Mouse (Mus musculus): ENCODE measurements around the gene Spaca4. TPM values are rescaled to one million over a fixed set of nuclear protein-coding genes. Genes with fewer than 3 reads are reported as not detected.

The Spaca4 gene
- polyA plus RNA-seq, 1 experiment = not detected

- H3K27ac ChIP-seq (ENCODE audit: control insufficient read depth, insufficient read depth, low read length) = no peak overlapping the region
- no peak for DNase-seq
- WGBS = 37% methylated on average over 5 of the region's 5 CpGs
- H3K27me3 ChIP-seq (ENCODE audit: control insufficient read depth, insufficient read depth, low read length) = no peaks in the 10 kb centered on the region
- TF ChIP-seq POLR2A (IDR thresholded peaks at IDR 0.05; ENCODE audit: control insufficient read depth, extremely low read depth, insufficient read depth, low read length, poor library complexity) = no peak
- TF ChIP-seq CTCF (IDR thresholded peaks at IDR 0.05; ENCODE audit: borderline replicate concordance, control insufficient read depth, extremely low read depth, insufficient read depth, low read length, poor library complexity) = no peak
- no peaks in the 10 kb centered on the region for H3K36me3 ChIP-seq (ENCODE audit: control insufficient read depth, insufficient read depth, low read length)
- H3K4me1 ChIP-seq (replicated peaks; ENCODE audit: control insufficient read depth, insufficient read depth, low read length) = peaks cover 15% of the 10 kb centered on the region
- no peak overlapping the region for H3K4me3 ChIP-seq (ENCODE audit: control insufficient read depth, insufficient read depth, low read length)
Observed at GRCm38 (mm10) chr7:45760151-45760550, 34.5 kb upstream of the Spaca4 start.

- no peak overlapping the region for H3K27ac ChIP-seq (ENCODE audit: control insufficient read depth, insufficient read depth, low read length)
- H3K4me3 ChIP-seq (ENCODE audit: control insufficient read depth, insufficient read depth, low read length) = no peak overlapping the region
- H3K36me3 ChIP-seq (ENCODE audit: control insufficient read depth, insufficient read depth, low read length) = no peaks in the 10 kb centered on the region
- H3K27me3 ChIP-seq (ENCODE audit: control insufficient read depth, insufficient read depth, low read length) = no peaks in the 10 kb centered on the region
- H3K4me1 ChIP-seq (replicated peaks; ENCODE audit: control insufficient read depth, insufficient read depth, low read length) = peaks cover 15% of the 10 kb centered on the region
- 26% methylated on average over 27 of the region's 27 CpGs for whole genome bisulfite sequencing
- DNase-seq = peak; percentile 41
- TF ChIP-seq CTCF (IDR thresholded peaks at IDR 0.05; ENCODE audit: borderline replicate concordance, control insufficient read depth, extremely low read depth, insufficient read depth, low read length, poor library complexity) (0 out of 2 replicates have a peak, but pooled peaks have one; percentile 41), POLR2A (IDR thresholded peaks at IDR 0.05; ENCODE audit: control insufficient read depth, extremely low read depth, insufficient read depth, low read length, poor library complexity) (no peak)
Observed at GRCm38 (mm10) chr7:45759400-45759799, 33.8 kb upstream of the Spaca4 start.

GRCm38 (mm10) chr7:45755703-45756102, 30.1 kb upstream of the Spaca4 start:
- peaks cover 15% of the 10 kb centered on the region for H3K4me1 ChIP-seq (replicated peaks; ENCODE audit: control insufficient read depth, insufficient read depth, low read length)
- H3K27ac ChIP-seq (ENCODE audit: control insufficient read depth, insufficient read depth, low read length) = no peak overlapping the region
- no peaks in the 10 kb centered on the region for H3K36me3 ChIP-seq (ENCODE audit: control insufficient read depth, insufficient read depth, low read length)
- H3K27me3 ChIP-seq (ENCODE audit: control insufficient read depth, insufficient read depth, low read length) = no peaks in the 10 kb centered on the region
- TF ChIP-seq CTCF (IDR thresholded peaks at IDR 0.05; ENCODE audit: borderline replicate concordance, control insufficient read depth, extremely low read depth, insufficient read depth, low read length, poor library complexity) (no peak), POLR2A (IDR thresholded peaks at IDR 0.05; ENCODE audit: control insufficient read depth, extremely low read depth, insufficient read depth, low read length, poor library complexity) (no peak)
- H3K4me3 ChIP-seq (ENCODE audit: control insufficient read depth, insufficient read depth, low read length) = no peak overlapping the region
- WGBS = 91% methylated on average over 6 of the region's 6 CpGs
- DNase-seq = no peak

GRCm38 (mm10) chr7:45750162-45750561, 24.5 kb upstream of the Spaca4 start:
- H3K4me1 ChIP-seq (replicated peaks; ENCODE audit: control insufficient read depth, insufficient read depth, low read length) = no peaks in the 10 kb centered on the region
- H3K36me3 ChIP-seq (ENCODE audit: control insufficient read depth, insufficient read depth, low read length) = no peaks in the 10 kb centered on the region
- no peak for DNase-seq
- H3K27ac ChIP-seq (ENCODE audit: control insufficient read depth, insufficient read depth, low read length) = no peak overlapping the region
- H3K27me3 ChIP-seq (ENCODE audit: control insufficient read depth, insufficient read depth, low read length) = no peaks in the 10 kb centered on the region
- TF ChIP-seq POLR2A (IDR thresholded peaks at IDR 0.05; ENCODE audit: control insufficient read depth, extremely low read depth, insufficient read depth, low read length, poor library complexity) (no peak), CTCF (IDR thresholded peaks at IDR 0.05; ENCODE audit: borderline replicate concordance, control insufficient read depth, extremely low read depth, insufficient read depth, low read length, poor library complexity) (no peak)
- WGBS = 96% methylated on average over 9 of the region's 9 CpGs
- no peak overlapping the region for H3K4me3 ChIP-seq (ENCODE audit: control insufficient read depth, insufficient read depth, low read length)

GRCm38 (mm10) chr7:45749401-45749800, 23.8 kb upstream of the Spaca4 start:
- H3K4me3 ChIP-seq (ENCODE audit: control insufficient read depth, insufficient read depth, low read length) = no peak overlapping the region

GRCm38 (mm10) chr7:45748110-45748509, 22.5 kb upstream of the Spaca4 start:
- no peaks in the 10 kb centered on the region for H3K27me3 ChIP-seq (ENCODE audit: control insufficient read depth, insufficient read depth, low read length)
- H3K27ac ChIP-seq (ENCODE audit: control insufficient read depth, insufficient read depth, low read length) = no peak overlapping the region
- H3K36me3 ChIP-seq (ENCODE audit: control insufficient read depth, insufficient read depth, low read length) = no peaks in the 10 kb centered on the region
- no peaks in the 10 kb centered on the region for H3K4me1 ChIP-seq (replicated peaks; ENCODE audit: control insufficient read depth, insufficient read depth, low read length)
- DNase-seq = no peak
- no peak overlapping the region for H3K4me3 ChIP-seq (ENCODE audit: control insufficient read depth, insufficient read depth, low read length)
- WGBS = 89% methylated on average over 7 of the region's 7 CpGs
- TF ChIP-seq CTCF (IDR thresholded peaks at IDR 0.05; ENCODE audit: borderline replicate concordance, control insufficient read depth, extremely low read depth, insufficient read depth, low read length, poor library complexity) = no peak
- no peak for TF ChIP-seq POLR2A (IDR thresholded peaks at IDR 0.05; ENCODE audit: control insufficient read depth, extremely low read depth, insufficient read depth, low read length, poor library complexity)

More at GRCm38 (mm10) chr7:45749401-45749800, 23.8 kb upstream of the Spaca4 start:
- 69% methylated on average over 10 of the region's 10 CpGs for WGBS
- H3K27ac ChIP-seq (ENCODE audit: control insufficient read depth, insufficient read depth, low read length) = no peak overlapping the region
- H3K4me1 ChIP-seq (replicated peaks; ENCODE audit: control insufficient read depth, insufficient read depth, low read length) = no peaks in the 10 kb centered on the region
- TF ChIP-seq CTCF (IDR thresholded peaks at IDR 0.05; ENCODE audit: borderline replicate concordance, control insufficient read depth, extremely low read depth, insufficient read depth, low read length, poor library complexity) (no peak), POLR2A (IDR thresholded peaks at IDR 0.05; ENCODE audit: control insufficient read depth, extremely low read depth, insufficient read depth, low read length, poor library complexity) (no peak)
- DNase-seq = no peak
- H3K27me3 ChIP-seq (ENCODE audit: control insufficient read depth, insufficient read depth, low read length) = no peaks in the 10 kb centered on the region
- H3K36me3 ChIP-seq (ENCODE audit: control insufficient read depth, insufficient read depth, low read length) = no peaks in the 10 kb centered on the region

- TF ChIP-seq POLR2A (IDR thresholded peaks at IDR 0.05; ENCODE audit: control insufficient read depth, extremely low read depth, insufficient read depth, low read length, poor library complexity) (no peak), CTCF (IDR thresholded peaks at IDR 0.05; ENCODE audit: borderline replicate concordance, control insufficient read depth, extremely low read depth, insufficient read depth, low read length, poor library complexity) (no peak)
Observed at GRCm38 (mm10) chr7:45747450-45747849, 21.8 kb upstream of the Spaca4 start.

More at GRCm38 (mm10) chr7:45747450-45747849, 21.8 kb upstream of the Spaca4 start:
- 94% methylated on average over 5 of the region's 5 CpGs for WGBS
- H3K27me3 ChIP-seq (ENCODE audit: control insufficient read depth, insufficient read depth, low read length) = no peaks in the 10 kb centered on the region
- H3K4me3 ChIP-seq (ENCODE audit: control insufficient read depth, insufficient read depth, low read length) = no peak overlapping the region
- no peak overlapping the region for H3K27ac ChIP-seq (ENCODE audit: control insufficient read depth, insufficient read depth, low read length)
- no peaks in the 10 kb centered on the region for H3K36me3 ChIP-seq (ENCODE audit: control insufficient read depth, insufficient read depth, low read length)
- H3K4me1 ChIP-seq (replicated peaks; ENCODE audit: control insufficient read depth, insufficient read depth, low read length) = peaks cover under 1% of the 10 kb centered on the region
- no peak for DNase-seq

All from thymus, adult 2 months (tissue).